Mouse (Mus musculus) CD4-positive, CD25-positive, alpha-beta regulatory T cell (primary cell): ENCODE data around the gene Olfr1381. TPM values are rescaled to one million over a fixed set of nuclear protein-coding genes. Genes with fewer than 3 reads are reported as not detected.

Experiments
- polyA plus RNA-seq: library from polyadenylated mRNA; unstranded; fragments of 100-300 nt; shearing (Covaris generic); gene quantifications from one replicate; pipeline ENCODE4 v1.2.1, GENCODE M21; 2017

Gene Olfr1381
- not detected for polyA plus RNA-seq

DNA sequence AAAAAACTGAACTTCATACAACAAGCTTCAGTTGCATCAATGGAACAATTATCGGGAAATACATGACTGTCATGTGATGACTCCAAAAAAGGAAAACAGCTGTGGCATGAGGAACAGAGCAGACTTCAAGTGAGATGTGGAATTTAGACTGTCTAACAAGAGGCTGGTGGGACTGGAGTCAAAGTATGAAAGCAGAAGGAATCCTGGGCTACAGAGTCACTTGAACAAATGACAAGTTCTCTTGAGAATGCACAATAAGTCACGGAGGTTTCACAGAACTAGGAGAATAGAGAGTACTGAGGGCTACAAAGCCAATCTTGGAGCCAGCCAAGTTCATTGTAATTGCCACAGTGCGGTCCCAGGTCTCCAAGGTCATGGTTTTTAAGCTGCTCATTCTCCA lies at the start of gene Olfr1381:
Olfr1381 (plus strand) TSS at position 301 of the 400 bp plus-strand sequence.

GRCm38 (mm10) chr11:49519348-49519747 lies 23.9 kb upstream of the Olfr1381 start, which contains the start of gene Olfr1383:
Olfr1383 (plus strand) TSS chr11:49519648.

DNA sequence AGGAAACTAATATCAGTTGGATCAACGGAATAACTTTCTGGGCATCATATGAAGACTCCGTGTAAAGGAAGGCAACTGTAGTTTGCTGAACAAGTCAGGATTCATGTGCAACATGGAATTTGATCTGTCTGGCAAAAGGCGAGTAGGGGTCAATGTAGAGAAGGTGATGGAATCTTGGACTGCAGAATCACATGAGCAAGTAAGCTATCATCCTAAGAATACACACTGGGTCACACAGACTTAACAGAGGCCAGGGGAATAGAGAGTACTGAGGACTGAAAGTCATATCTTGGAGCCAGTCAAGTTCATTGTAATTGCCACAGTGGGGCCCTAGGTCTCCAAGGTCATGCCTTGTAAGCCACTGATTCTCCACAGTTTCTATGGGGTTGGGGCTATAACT lies 15.3 kb upstream of the Olfr1381 start, which contains the start of gene Olfr1382:
Olfr1382 (plus strand) TSS at position 301 of the 400 bp plus-strand sequence.

DNA sequence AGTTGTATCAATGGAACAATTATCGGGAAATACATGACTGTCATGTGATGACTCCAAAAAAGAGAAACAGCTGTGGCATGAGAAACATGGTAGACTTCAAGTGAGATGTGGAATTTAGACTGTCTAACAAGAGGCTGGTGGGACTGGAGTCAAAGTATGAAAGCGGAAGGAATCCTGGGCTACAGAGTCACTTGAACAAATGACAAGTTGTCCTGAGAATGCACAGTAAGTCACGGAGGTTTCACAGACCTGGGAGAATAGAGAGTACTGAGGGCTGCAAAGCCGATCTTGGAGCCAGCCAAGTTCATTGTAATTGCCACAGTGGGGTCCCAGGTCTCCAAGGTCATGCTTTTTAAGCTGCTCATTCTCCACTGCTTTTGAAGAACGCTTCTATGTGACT lies 13.3 kb downstream of the Olfr1381 start, which contains the start of gene Olfr1380:
Olfr1380 (plus strand) TSS at position 301 of the 400 bp plus-strand sequence.

Other genes with a start within 250 kb of the Olfr1381 start
- not detected for gene Olfr10, start 238.7 kb upstream of the Olfr1381 start, polyA plus RNA-seq
- not detected for gene Olfr1391, start 220.7 kb upstream of the Olfr1381 start, polyA plus RNA-seq
- gene Olfr1390, start 208.3 kb upstream of the Olfr1381 start, polyA plus RNA-seq: not detected
- gene Olfr1389, start 120.4 kb upstream of the Olfr1381 start, polyA plus RNA-seq: not detected
- gene Olfr1388, start 106.8 kb upstream of the Olfr1381 start, polyA plus RNA-seq: 0.06 TPM
- not detected for gene Olfr1387, start 88.1 kb upstream of the Olfr1381 start, polyA plus RNA-seq
- not detected for gene Olfr1386, start 78.4 kb upstream of the Olfr1381 start, polyA plus RNA-seq
- 0.05 TPM for gene Olfr1385, start 54.4 kb upstream of the Olfr1381 start, polyA plus RNA-seq
- not detected for gene Olfr1384, start 36.7 kb upstream of the Olfr1381 start, polyA plus RNA-seq
- gene Olfr1383, start 23.8 kb upstream of the Olfr1381 start, polyA plus RNA-seq: not detected
- gene Olfr1382, start 15.2 kb upstream of the Olfr1381 start, polyA plus RNA-seq: not detected
- not detected for gene Olfr1380, start 13.4 kb downstream of the Olfr1381 start, polyA plus RNA-seq
- gene Flt4, start 65.8 kb downstream of the Olfr1381 start, polyA plus RNA-seq: 0.02 TPM
- 0.77 TPM for gene Scgb3a1, start 120.2 kb downstream of the Olfr1381 start, polyA plus RNA-seq
- gene Cnot6, start 169.3 kb downstream of the Olfr1381 start, polyA plus RNA-seq: 90.1 TPM